Mouse (Mus musculus) frontal cortex, postnatal 25 days (tissue): ENCODE measurements around the gene Trex1.

Experiments used
- DNase-seq, 2 experiments: peaks; one replicate each; pipeline ENCODE4 v3.0.0; 2022; ENCODE audit warnings: low spot score in 2 of 2

The Trex1 gene

DNA sequence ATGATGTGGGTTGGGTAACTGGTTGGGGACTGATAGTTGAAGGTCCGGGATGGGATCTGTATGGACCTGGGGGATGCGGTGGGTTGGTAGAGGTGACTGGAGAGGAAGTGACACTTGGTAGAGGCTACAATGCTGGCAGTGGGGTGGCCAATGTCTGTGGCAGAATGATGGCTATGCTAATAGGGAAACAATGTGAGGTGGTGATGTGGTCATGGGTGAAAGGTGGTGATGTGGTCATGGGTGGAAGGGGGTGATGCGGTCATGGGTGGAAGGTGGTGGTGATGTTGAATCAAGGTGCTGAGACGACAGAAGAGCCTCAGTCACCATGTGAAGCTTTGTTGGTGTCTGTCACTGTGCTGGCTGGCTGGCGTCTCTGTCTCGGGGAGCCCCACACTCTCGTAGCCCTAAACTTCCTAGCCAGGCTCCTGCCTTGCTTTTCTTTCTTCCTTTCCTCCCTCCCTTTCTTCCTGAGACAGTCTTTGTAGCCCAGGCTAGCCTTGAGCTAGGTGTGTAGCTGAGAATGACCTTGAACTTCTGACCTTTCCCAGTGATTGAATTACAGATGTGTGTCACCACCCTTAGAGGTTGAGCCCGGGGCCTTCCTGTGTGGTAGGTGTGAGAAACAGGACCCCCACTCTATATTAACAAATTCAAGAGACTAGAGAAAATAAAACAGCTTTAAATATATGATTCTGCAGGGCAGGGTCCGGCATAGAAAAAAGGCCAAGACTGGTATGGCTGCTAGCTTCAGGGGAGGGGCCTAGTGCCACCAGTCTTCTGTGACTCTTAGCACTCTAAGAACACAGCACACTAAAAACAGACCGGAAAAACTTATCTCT lies 7.7 kb downstream of the Trex1 start:
- DNase-seq, result no peak

DNA sequence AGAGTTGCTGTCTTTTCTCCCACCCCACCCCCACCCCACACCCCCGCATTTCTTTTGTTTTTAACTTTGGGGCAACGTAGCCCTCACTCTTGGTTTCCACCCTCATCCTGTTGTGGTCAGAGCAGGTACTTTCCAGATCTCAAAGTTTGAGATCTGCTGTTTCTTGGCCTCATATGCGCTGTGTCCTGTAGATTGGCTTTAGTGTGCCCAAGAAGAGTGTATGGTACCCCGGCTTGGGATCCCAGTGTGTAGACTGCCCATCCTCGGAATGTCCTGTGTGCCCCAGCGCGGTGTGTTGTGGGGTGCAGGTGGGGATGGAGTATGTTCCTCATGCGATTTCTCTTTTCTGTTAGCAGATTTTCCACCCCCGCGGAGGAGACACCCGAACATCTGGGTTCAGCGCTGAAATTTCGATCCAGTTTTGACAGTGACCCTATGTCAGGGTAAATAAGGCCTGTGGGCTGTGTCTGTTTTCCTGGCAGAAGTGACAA lies 8.5 kb downstream of the Trex1 start:
- no peak for DNase-seq

DNA sequence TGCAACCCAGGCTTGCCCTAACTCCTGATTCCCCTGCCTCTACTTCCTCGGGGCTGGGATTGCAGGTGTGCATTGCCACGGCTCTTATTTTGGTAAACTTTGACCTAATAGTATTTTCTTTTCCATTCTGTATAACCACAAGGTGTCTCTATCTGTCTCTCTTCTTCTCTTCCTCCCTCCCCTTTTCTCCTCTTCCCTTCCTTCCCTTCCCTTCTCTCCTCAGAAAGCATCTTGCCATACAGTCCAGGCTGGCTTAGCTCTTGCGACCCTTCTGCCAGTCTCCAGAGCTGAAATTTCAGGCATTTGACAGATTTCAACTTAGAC lies 8.9 kb downstream of the Trex1 start:
- no peak for DNase-seq

DNA sequence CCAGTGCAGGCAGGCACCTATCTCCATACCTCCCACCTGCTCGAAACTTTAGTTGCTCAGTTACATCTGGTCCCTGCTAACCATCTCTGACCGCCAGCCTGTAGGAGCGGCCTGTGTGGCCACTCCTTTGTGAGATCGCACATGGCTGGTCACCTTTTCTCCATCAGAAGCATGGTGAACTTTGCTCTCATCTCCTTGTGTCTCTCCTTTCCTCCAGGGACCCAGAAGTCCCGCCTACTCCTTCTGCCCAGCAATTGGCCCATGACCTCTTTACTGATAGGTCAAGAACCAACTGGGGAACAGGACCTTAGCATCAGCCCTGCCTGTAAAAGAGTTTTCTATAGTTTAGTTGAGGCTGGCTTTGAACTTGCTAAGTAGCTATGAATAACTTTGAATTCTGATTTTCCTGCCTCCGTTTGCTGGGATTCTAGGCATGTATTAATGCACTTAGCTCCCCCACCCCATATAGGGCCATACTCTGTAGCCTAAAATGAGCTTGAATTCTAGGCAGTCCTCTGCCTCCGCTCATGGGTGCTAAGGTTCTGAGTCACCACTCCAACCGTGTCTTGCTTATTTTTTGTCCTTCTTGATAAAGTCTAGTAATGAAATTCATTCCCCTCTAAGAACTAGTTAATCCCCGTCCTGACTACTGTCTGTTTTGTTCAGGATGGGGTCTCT lies 9.4 kb downstream of the Trex1 start:
- no peak for DNase-seq

DNA sequence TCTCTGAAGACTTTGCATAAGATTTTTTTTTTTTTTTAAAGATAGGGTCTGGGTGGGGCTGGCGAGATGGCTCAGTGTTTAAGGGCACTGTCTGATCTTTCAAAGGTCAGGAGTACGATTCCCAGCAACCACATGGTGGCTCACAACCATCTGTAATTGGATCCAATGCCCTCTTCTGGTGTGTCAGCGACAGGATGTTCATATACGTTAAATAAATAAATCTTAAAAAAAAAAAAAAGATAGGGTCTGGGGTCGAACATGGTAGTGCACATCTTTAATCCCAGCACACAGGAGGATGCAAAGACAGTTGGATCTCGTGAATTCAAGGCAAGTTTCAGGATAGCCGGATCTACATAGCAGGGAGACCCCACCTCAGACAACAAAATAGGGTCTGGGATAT lies 10.2 kb downstream of the Trex1 start:
- no peak for DNase-seq

DNA sequence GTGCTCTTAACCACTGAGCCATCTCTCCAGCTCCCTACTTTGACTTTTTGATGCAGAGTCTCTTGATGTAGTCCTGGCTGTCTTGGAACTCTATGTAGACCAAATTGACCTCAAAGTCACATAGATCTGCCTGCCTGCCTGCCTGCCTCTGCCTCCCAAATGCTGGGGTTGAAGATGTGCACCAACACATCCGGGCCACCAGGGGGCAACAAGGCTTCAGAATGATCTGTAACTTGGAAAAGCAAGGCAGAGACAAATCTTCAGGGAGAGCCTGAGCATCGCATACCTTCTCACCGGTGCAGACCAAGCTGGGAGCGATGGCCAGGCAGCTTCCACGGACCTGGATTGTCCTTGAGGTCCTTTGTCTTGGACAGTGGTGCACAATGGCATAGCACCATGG lies 13.2 kb downstream of the Trex1 start:
- DNase-seq, result no peak

DNA sequence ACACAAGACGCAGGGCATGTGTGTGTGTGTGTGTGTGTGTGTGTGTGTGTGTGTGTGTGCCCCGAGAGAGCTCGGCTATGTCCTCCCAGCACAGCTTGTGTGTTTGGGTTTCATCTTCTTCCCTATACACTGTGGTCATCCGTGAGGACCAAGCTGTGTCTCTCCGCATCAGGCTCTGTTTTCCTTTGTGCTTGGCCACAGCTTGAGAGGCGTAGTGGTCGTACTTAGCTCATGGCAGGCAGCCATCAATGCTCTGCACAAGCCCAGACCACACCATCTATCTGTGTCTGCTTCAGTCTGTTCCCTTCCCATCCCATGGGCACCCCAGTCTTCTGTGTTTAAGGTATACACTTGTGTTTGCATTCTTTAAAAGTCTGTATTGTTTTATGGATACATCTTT lies 18.2 kb downstream of the Trex1 start:
- DNase-seq, result no peak

DNA sequence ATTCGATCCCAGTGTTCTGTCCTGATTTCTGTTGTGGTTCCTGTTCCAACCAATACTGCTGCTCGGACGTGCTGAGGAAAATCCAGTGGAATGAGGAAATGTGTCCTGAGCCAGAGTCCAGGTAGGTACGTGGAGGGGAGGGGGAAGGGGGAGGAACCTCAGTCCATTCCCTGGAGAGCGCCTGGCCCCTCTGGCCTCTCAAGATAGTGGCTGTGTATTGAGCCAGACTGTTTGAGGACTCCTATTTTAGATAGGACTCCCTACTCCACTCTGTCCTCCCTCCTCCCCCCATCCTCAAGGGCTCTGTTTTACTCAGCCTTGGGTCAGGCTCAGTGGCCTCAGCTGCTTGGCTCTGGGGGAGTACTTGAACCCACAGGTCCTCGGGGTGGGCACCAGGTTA lies 18.6 kb downstream of the Trex1 start:
- DNase-seq, result no peak

DNA sequence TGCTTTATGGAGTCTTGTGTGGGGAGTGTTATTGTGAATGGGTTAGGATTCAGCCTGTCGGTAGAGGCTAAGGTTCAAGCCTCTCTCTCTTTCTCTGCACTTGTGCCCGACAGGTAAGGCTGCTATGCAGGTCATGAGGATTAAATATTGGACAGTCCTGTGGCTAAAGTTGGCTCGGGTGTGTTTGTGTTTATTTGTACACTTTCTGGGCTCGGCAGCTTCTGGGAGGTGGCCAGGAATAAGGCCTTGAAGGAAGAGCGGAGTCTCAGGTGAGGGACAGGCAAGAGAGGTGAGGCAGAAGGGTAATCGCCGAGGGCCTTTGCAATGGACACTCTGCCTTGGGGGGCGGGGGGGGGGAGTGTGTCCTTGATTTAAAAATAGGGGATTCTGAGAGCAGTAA lies 19.3 kb downstream of the Trex1 start:
- DNase-seq, result no peak

DNA sequence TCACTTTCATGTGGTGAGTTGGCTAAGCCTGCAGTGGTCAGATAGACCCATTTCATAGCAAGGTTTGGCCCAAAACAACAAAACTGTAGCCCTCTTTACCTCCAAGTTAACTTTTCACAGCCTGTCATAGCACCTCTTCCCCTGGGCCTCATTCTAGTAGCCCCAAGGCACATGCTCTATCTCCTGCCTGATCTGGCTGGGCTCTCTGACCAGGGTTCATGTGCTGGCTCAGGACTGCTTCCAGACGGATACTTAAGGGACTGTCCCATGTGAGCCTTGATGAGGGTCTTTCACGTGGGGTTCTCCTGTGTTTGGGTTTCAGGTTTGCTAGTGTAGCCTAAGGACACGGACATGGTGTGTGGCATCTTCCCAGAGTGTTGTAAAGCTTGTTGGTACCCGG lies 19.9 kb downstream of the Trex1 start:
- no peak for DNase-seq

DNA sequence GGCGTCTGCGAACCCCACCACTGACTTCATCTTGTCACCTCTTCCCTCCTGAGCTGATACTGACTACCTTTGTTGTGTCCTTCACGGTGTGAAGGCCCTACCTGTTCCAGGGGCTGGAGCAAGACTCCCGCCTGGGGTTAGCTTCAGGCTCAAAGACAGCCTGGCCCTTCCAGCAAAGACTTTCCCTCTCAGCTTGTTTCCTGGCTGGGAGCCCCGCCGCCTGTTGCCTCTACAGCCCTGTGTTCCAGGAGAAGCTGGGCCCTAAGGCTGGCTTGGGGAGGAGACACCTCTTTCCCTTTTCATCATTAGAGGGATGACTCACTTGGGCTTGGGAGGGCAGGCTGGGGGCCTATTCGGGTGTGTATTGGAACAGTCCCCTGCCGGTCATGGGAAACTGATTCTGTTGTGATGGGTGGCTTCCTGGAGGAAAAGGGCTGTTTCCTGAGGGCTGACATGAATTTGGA lies 20.6 kb downstream of the Trex1 start:
- DNase-seq, result no peak

DNA sequence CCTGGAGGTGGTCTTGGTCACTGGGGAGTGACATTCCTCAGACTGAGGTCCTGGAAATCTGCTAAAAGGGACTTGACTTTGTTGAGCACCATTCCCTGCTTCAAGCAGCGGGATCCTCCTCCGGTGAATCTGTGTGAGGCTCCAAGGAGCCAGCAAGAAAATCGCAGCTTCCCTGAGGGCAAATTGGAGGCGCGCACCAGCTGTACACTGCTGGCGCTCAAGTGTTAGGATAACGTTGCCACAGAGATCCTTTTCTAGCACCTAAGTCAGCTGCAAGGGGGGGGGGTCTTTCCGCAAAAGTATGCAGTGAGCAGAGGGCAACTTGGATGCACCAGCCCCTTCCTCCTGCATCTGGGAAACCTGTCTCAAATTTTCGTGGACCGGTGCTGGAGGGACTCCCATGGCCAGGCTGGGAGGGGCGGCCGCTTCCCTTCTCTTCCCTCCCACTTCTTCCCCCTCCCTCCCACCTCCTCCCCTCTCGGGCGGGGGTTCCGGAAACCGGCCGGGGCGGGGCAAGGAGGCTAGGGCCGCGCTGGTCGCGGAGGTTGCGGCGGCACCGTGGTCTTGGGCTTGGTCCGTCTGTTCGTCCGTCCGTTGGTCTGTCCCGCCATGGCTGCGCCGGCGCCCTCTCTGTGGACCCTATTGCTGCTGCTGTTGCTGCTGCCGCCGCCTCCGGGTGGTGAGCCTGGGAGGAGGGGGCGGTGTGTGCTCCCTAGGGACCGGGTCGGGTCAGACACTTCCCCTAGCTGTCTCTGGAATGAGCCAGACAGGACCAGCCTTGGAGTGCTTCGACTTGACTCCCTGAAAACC lies 21.2 kb downstream of the Trex1 start, which contains the start of gene Shisa5:
Gene Shisa5 (plus strand): TSS at position 480 of the 810 bp plus-strand sequence.
- no peak for DNase-seq

DNA sequence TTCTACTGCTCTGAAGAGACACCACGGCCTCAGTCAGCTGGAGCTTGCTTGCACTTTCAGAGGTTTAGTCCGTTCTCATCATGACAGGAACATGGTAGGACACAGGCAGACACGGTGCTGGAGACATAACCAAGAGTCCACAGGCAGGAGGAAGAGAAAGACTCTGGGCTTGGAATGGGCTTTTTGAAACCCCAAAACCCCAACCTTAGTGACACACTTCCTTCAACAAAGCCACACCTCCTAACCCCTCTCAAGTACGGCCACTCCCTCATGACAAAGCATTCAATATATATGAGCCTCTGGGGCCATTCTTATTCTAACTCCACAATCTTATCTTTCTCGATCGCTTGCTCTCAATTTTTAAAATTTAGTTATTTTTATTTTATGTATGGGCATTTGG lies 27.1 kb downstream of the Trex1 start:
- no peak for DNase-seq

DNA sequence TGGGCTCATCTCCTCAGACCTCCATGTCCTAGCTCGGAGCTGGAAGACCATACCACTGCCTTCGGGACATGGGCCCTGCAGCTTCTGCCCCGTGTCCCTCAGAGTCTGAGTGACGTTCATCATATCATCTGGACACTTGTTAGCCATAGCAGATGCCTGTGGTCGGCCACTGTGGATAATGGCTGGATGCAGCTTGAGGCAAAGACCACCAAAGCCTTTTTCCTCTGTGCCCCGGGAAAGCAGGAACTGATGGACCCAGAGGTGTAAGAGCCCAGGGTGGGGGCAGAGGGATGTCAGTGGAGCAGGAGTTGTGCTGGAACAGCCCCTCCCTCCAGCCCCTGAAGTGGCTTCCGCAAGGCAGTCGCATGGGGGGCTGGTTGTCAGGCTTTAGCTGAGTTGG lies 27.8 kb downstream of the Trex1 start:
- DNase-seq, result no peak

DNA sequence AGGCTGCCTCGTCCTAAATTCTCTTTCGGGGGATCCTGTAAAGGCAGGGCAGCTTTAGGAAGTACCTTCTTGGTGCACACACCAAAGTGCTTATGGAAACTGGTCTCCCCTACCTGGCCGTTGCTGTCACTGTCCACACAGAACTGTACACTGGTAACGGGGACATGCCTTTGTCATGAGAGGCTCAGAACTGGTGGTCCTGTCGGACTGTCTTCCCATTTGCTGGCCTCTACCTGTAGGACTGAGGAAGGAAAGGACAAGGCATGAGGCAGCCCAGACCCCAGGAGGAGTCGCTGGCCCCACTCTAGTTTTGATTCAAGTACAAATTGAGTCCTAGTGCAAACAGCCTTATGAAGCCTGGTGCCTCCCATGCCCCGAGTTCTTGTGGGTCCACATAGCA lies 28.5 kb downstream of the Trex1 start:
- no peak for DNase-seq

DNA sequence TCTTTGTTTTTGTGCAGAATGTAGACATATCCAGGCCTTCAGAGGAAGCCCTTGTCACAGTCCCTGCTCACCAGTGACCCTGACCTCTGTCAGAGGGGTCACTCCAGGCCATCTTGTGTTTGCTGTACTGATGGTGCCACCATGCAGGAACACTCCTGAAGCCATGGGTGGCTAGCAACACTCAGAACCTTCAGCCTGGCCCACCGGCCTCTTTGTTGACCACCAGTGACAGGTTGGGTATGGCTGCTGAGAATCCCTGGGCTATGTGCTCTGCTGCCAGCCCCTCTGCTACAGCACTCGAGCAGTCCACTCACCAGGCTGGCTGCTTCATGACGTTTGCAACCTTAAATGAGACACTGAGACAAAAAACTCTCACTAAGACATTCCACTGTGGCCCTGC lies 29.2 kb downstream of the Trex1 start:
- DNase-seq, result no peak

DNA sequence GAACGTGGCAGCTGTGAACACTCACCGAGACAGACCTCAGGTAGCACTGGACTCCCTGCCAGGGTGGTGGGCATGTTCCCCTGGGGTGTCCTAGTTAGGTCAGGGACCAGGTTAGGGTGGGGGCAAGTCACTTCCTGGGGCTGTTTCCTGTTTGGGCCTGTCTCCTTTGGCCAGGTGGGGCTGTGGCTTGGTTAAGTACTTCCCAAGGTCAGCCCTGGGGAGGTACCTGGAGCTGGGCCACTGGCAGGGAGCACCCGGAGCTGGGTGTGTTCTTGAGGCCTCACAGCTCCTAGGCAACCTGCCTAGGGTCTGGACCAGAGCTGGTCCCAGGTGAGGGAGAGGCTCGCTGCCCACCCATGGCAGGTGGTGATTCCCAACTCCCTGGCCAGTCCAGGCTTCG lies 30.6 kb downstream of the Trex1 start:
- no peak for DNase-seq

DNA sequence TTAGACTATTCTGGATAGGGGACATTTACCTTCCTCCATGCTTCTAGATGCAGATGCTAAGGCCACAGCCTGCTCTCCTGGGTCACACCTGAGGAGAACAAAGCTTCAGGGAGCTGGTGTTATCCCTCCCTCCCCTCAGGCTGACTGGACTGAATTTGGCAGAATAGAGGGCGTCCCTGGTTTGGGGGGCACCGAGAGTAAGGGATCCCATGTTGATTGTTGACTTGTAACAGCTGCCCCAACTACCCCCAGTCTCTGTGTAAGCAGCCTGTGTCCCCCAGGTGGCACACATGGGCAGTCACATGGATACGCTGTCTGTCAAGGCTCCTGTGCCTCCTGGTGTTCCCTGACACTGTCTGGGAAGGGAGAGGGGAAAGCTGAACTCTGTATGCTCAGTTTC lies 31.1 kb downstream of the Trex1 start:
- no peak for DNase-seq

DNA sequence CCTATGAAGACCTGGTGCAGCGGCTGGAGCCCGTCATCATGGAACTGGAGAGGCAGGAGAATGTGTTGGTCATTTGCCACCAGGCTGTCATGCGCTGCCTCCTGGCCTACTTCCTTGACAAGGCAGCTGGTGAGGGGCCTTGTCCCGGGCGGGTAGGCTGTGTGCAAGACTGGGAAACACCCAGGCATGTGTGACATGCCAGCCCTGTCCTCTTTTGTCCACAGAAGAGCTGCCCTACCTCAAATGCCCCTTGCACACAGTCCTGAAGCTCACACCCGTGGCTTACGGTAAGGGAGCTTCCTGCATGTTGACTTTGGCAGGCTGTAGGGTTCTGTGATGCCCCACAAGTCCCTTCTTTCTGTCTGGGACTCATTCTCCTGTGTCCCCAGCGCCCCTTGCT lies 32.0 kb downstream of the Trex1 start:
- DNase-seq, result no peak

DNA sequence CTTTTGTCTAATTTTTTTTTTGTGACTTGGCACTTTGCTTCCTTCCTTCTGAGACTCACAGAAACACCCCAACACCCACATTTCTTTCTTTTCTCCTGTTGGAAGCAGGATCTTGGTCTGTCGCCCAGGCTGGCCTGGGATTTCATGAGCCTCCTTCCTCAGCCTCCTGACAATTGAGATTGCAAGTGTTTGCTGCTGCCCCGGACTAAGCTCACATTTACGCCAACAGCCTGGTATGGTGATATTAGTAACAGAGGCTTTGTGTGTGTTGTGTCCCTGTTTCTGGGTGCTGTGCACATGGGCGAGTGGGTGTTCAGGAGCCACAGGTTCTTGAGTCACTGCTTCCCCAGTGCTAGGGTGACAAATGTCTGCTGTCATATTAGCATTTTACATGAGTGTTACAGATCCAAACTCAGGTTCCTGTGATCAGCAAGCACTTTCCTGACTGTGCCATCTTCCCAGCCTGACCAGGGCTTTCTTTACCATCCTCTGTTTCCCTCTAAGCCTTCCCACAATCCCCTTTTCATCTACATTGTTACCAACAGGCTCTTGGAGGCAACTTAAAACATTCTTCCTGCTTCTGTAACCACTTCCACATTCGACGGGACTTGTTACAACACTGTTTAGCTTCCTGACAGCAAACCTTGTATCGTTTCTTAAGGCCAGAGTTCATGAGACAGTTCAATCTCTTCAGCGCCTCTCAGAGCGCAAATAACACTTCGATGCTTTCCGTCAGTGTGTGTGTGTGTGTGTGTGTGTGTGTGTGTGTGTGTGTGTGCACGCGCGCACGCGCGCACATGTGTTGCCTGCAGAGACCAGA lies 36.5 kb downstream of the Trex1 start:
- no peak for DNase-seq

DNA sequence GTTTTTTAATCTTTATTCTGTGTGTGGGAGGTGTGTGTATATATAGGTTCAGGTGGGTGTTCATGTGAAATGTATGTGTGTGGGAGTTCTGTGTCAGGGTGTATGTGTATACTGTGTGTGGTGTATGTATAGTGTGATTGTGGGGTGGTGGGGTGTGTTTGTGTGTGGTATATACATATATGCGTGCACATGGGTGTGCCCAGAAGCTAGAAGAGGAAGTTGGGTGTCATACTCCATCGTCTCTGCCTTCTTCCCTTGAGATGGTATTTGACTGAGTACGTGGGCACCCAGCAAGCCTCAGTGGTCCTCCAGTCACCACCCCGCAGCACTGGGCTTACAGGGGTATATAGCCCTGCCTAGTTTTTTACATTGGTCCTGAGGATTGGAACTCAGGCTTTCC lies 38.1 kb downstream of the Trex1 start:
- no peak for DNase-seq
